Mouse (Mus musculus) right cerebral cortex, postnatal 4 days (tissue): ENCODE results near the gene Cpne9.
A peak's percentile ranks its signal among the peaks of the same experiment; 100 is the strongest.

Experiments
- DNase-seq: peaks from one replicate; pipeline ENCODE4 v3.0.0-alpha.2; 2022

Cpne9 gene

DNA sequence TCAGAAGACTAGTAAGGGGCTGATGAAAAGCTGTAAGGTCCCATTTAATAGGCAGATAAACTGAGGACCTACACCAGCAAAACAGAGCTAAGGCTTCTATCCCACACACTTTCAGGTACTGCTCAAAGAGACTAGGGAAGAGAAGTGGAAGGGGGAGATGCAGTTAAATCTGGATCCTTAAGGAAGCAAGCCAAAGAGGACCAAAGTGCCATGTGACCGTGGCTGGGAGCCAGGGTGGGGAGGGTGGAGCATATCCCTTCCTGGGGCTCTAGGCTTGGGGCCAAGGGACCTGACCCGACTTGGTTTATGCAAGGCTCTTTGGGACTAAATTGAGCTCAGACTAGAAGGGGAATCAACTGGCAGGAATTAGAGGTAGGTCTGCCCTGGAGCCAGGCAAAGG lies 62.2 kb downstream of the Cpne9 start:
- peak; percentile 53 for DNase-seq

- no peak for DNase-seq
Observed at GRCm38 (mm10) chr6:113346897-113347296, 64.8 kb downstream of the Cpne9 start.

DNA sequence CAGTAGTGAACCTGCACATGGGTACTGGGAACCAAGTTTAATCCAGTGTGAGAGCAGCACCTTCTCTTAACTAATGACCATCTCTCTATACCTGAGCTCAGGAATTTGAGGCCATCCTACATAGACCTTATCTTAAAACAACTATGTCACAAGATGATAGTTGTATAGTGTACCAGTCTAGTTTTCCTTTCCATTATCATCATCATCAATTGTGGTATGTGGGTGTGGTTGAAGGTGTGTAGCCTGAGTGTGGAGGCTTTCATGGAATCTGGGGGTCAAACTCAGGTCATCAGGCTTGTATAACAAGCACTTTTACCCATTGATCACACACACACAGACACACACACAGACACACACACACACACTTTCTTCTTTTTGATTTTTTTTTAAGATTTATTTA lies 68.4 kb downstream of the Cpne9 start:
- no peak for DNase-seq

GRCm38 (mm10) chr6:113351161-113351560 lies 69.1 kb downstream of the Cpne9 start:
- DNase-seq = no peak

GRCm38 (mm10) chr6:113351653-113352052 lies 69.5 kb downstream of the Cpne9 start:
- no peak for DNase-seq

DNA sequence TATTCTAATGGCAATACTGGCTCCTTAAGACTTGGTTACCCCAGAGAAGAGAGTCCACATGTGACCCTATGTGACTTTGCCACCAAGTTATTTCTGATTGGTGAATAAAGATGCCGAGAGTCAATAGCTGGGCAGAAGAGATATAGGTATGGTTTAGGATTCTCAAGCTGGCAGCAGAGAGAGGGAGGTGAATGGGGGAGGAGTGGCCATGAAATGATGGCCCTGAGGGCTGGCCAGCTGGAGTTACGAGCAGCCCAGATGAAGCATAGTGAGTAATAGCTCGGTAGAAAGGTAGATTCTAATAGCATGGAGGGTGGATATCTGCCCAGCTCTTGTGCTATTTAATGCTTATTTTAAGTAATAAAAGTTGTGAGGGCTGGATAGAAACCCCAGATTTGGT lies 70.7 kb downstream of the Cpne9 start:
- no peak for DNase-seq

- DNase-seq = no peak
Observed at GRCm38 (mm10) chr6:113353696-113354095, 71.6 kb downstream of the Cpne9 start.
